Mouse (Mus musculus) v-Abl transformed pro-B cells (cell line): ENCODE measurements around the gene Tnfsf10.
"Not testable (repeated sequence)": the region's sequence is repeated elsewhere in the genome, so short reads cannot be mapped to it uniquely, and the experiment has no call there.

ENCODE experiments used
- in situ Hi-C, 2 experiments: fragments of 400-800 bp; cut with MboI; formaldehyde crosslinking; loops; one replicate each; pipeline ENCODE4 v1.15.1; 2025; ENCODE audit not compliant: unreplicated experiment in 2 of 2

Gene Tnfsf10

GRCm38 (mm10) chr3:27316559-27317287, at the start of gene Tnfsf10:
Tnfsf10 (plus strand) TSS chr3:27317028.
- in situ Hi-C loops, result no loop called here

GRCm38 (mm10) chr3:27267327-27267726, 49.5 kb upstream of the Tnfsf10 start:
- in situ Hi-C loops, result loop anchor here in 1 of 2 experiments (25.0 kb wide), 1 partner anchor 1545 kb away; the partner anchor contains the start of gene Rpl22l1

GRCm38 (mm10) chr3:27267887-27268286, 48.9 kb upstream of the Tnfsf10 start:
- in situ Hi-C loops, result loop anchor here in 1 of 2 experiments (25.0 kb wide), 1 partner anchor 1544 kb away; the partner anchor contains the start of gene Rpl22l1

DNA sequence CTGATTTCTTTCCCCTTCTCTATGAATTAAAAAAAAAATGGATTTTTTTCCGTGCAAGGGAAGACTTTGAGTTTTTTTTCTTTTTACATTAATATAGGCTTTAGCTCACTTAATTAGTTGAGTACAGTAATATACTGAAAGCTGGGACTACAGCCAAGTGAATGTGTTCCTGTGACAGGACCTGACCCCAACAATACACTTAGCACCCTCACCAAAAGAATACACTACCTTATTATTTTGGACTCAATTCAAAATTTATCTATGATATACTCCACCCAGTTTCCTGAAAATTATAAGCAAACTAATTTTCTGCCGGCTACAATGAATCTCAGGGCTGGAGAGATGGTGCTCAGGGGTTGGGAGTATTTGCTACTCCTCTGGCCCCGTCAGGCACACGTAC, 47.7 kb upstream of the Tnfsf10 start:
- in situ Hi-C loops, result loop anchor here in 1 of 2 experiments (25.0 kb wide), 1 partner anchor 1543 kb away; the partner anchor contains the start of gene Rpl22l1

GRCm38 (mm10) chr3:27270160-27270962, 46.5 kb upstream of the Tnfsf10 start:
- in situ Hi-C loops, result loop anchor here in 1 of 2 experiments (25.0 kb wide), 1 partner anchor 1542 kb away; the partner anchor contains the start of gene Rpl22l1

DNA sequence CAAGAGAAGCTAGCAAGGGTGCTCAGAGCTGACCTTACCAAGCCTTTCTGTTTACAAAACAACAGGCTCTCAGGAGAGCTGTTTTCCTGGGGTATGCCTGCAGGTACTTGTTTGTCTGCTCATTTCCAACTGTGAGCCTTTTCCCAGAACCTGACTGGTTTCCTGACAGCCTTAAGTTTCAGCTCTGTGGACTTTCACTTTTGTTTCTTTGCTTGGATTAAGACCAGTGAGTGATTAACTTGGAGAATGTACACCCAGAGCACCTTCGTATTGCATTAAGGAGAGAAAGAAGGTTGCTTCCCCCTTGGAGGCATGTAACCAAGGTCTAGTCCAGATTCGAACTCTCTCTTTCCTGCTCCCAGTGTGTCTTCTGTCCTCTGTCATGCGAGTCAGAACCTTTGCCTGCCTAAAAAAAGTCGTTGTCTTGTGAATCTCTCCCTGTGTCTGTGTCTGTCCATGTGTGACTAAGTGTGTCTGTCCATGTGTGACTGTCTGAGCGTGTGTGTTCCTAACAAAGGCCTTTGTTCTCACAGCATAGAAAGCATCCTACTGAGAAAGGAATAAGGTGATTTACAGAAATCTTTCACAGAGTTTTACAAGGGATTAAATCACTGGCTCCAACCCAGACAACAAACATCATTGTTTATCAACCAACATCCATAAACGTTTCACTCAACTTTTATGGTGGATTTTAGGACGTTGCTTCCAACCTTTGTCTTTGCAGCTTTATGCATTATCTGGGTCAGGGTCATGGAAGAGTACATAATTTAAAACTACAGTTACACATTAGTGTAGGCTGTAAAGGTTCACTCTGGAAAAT, 43.7 kb upstream of the Tnfsf10 start:
- in situ Hi-C loops, result loop anchor here in 1 of 2 experiments (25.0 kb wide), 1 partner anchor 1539 kb away; the partner anchor contains the start of gene Rpl22l1

GRCm38 (mm10) chr3:27279286-27279925, 37.4 kb upstream of the Tnfsf10 start:
- in situ Hi-C loops, result not testable (repeated sequence)

GRCm38 (mm10) chr3:27280280-27280749, 36.5 kb upstream of the Tnfsf10 start:
- in situ Hi-C loops, result no loop called here

- in situ Hi-C loops, result no loop called here
Measured at GRCm38 (mm10) chr3:27283071-27283713, 33.6 kb upstream of the Tnfsf10 start.

- in situ Hi-C loops, result no loop called here
Measured at GRCm38 (mm10) chr3:27283796-27284195, 33.0 kb upstream of the Tnfsf10 start.

DNA sequence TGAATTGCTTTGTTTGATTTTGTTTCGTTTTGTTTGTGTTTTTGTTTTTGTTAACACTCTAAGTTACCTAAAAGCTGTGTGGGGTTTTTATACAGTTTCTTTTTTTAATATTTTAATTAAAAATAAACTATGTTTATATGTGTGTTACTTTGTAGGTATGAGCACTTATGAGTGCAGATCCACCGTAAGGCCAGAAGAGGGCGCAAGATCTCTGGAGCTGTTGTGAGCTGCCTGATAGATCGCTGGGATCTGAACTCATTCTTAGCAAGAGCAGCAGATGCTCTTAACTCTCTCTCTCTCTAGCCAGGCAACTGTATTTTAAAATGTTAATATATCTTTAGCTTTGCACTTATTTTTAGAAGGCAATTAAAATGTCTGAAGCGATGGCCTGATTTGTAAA, 32.6 kb upstream of the Tnfsf10 start:
- in situ Hi-C loops, result no loop called here

DNA sequence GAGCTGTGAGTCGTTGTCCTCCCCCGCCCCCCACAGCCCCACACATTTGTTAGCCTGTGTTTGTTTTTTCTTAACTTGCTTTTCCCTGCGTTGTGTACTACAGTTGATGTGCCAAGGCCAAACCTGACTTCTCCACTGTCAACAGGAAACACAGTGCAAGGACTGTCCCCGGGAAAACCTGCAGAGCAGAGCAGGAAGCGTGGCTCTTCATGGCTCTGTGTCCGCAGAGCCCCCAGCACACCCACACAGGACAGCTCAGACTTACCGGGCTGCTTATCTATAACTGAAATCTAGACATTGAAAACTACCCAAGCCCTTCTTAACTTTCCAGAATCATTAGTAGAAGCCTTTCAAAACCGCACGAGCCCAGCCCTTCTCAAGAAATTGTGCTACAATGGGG, 31.8 kb upstream of the Tnfsf10 start:
- in situ Hi-C loops, result no loop called here

- in situ Hi-C loops, result no loop called here
Measured at GRCm38 (mm10) chr3:27288301-27288700, 28.5 kb upstream of the Tnfsf10 start.

- in situ Hi-C loops, result no loop called here
Measured at GRCm38 (mm10) chr3:27288909-27289308, 27.9 kb upstream of the Tnfsf10 start.

DNA sequence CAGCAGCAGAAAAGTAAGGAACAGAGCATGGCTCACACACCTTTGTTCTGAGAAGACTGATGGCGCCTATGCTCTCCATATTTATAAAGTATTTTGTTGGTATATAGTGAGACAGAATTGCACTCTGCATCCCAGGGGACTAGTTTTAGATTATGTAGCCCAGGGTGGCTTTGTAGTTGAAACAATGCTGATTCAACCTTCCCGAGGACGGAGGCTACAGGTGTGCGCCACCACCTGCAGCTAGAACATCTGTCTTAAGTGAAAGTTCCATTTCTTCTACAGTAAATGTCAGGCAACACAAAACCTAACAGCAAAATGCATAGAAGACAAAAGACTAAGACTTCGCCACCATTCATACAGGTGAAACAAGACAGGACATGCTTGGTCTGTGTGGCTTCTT, 26.5 kb upstream of the Tnfsf10 start:
- in situ Hi-C loops, result no loop called here

GRCm38 (mm10) chr3:27290945-27291344, 25.9 kb upstream of the Tnfsf10 start:
- in situ Hi-C loops, result not testable (repeated sequence)

DNA sequence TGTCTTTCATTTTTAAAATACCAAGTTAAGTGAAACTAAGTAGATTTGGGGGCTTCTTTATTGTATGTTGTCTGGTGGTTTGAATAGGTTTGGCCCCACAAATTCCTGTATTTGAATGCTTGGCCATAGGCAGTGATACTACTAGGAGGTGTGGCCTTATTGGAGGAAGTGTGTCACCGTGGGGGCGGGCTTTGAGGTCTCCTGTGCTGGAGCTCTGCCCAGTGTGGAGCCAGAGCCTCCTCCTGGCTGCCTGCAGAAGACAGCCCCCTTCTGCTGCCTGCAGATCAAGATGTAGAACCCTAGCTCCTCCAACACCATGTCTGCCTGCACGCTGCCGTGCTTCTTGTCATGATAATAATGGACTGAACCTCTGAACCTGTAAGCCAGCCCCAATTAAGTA, 25.4 kb upstream of the Tnfsf10 start:
- in situ Hi-C loops, result not testable (repeated sequence)

- in situ Hi-C loops, result no loop called here
Measured at GRCm38 (mm10) chr3:27293645-27294385, 23.0 kb upstream of the Tnfsf10 start.

DNA sequence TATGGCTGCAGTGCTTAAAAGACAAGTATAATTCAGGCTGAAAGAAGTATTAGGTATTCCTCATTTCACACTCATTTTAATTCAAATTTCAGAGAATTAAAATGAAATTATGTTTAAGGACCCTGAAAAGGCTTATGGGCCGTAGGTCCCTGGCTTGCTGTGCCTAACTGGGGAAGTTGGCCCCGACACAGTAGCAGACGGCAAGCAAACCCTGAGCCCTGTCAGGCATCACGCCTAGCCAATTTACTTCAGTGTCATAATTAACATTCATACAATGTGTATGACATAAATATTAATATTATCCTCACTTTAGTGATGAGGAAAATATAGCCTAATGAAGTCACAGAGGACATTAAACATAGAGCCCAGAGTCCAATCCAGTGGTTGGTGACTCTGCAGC, 16.4 kb upstream of the Tnfsf10 start:
- in situ Hi-C loops, result no loop called here
